Mouse (Mus musculus) gonadal fat pad, adult 2 months (tissue): Measurements from ENCODE around the gene Spock1. TPM values are rescaled to one million over a fixed set of nuclear protein-coding genes. Genes with fewer than 3 reads are reported as not detected.

ENCODE experiments used
- DNase-seq: peaks from one replicate; pipeline ENCODE4 v3.0.0-alpha.2; 2012; ENCODE audit warnings: low read depth
- polyA plus RNA-seq: library from polyadenylated mRNA; depleted of rRNA; stranded (reverse); fragments of >200 nt; gene quantifications from 2 replicates; pipeline ENCODE4 v1.2.3, GENCODE M21; 2012

Gene Spock1
- polyA plus RNA-seq, 1 experiment, result 14.0 TPM

GRCm38 (mm10) chr13:57732251-57732650 lies 175.9 kb downstream of the Spock1 start:
- DNase-seq, result no peak

GRCm38 (mm10) chr13:57727716-57728115 lies 180.4 kb downstream of the Spock1 start:
- no peak for DNase-seq

GRCm38 (mm10) chr13:57726654-57727053 lies 181.5 kb downstream of the Spock1 start:
- no peak for DNase-seq

- no peak for DNase-seq
Observed at GRCm38 (mm10) chr13:57722329-57722936, 185.7 kb downstream of the Spock1 start.

GRCm38 (mm10) chr13:57721524-57722279 lies 186.4 kb downstream of the Spock1 start:
- DNase-seq, result no peak

GRCm38 (mm10) chr13:57718087-57718486 lies 190.0 kb downstream of the Spock1 start:
- DNase-seq, result no peak

GRCm38 (mm10) chr13:57712910-57713309 lies 195.2 kb downstream of the Spock1 start:
- DNase-seq, result no peak

GRCm38 (mm10) chr13:57708425-57708824 lies 199.7 kb downstream of the Spock1 start:
- DNase-seq, result no peak

- DNase-seq, result no peak
Observed at GRCm38 (mm10) chr13:57702966-57703365, 205.2 kb downstream of the Spock1 start.

- no peak for DNase-seq
Observed at GRCm38 (mm10) chr13:57696685-57697084, 211.4 kb downstream of the Spock1 start.

GRCm38 (mm10) chr13:57688926-57689325 lies 219.2 kb downstream of the Spock1 start:
- DNase-seq, result no peak

GRCm38 (mm10) chr13:57686437-57686836 lies 221.7 kb downstream of the Spock1 start:
- DNase-seq, result no peak

GRCm38 (mm10) chr13:57685201-57685600 lies 222.9 kb downstream of the Spock1 start:
- DNase-seq, result no peak

- no peak for DNase-seq
Observed at GRCm38 (mm10) chr13:57679591-57679990, 228.5 kb downstream of the Spock1 start.

- DNase-seq, result no peak
Observed at GRCm38 (mm10) chr13:57676820-57677219, 231.3 kb downstream of the Spock1 start.

- no peak for DNase-seq
Observed at GRCm38 (mm10) chr13:57673399-57673798, 234.7 kb downstream of the Spock1 start.

- no peak for DNase-seq
Observed at GRCm38 (mm10) chr13:57672762-57673161, 235.4 kb downstream of the Spock1 start.

GRCm38 (mm10) chr13:57671919-57672318 lies 236.2 kb downstream of the Spock1 start:
- DNase-seq, result no peak

- DNase-seq, result no peak
Observed at GRCm38 (mm10) chr13:57671322-57671721, 236.8 kb downstream of the Spock1 start.

- DNase-seq, result no peak
Observed at GRCm38 (mm10) chr13:57667621-57668020, 240.5 kb downstream of the Spock1 start.

GRCm38 (mm10) chr13:57666173-57666842 lies 241.8 kb downstream of the Spock1 start:
- DNase-seq, result no peak

GRCm38 (mm10) chr13:57662554-57662953 lies 245.6 kb downstream of the Spock1 start:
- no peak for DNase-seq

- no peak for DNase-seq
Observed at GRCm38 (mm10) chr13:57660523-57660922, 247.6 kb downstream of the Spock1 start.
